Mouse (Mus musculus): ENCODE measurements around the gene Maml2.

Gene Maml2

GRCm38 (mm10) chr9:13565343-13566019 is 267.7 kb downstream of the Maml2 start:
- no peak for DNase-seq (ENCODE audit: low read depth, low spot score)

DNA sequence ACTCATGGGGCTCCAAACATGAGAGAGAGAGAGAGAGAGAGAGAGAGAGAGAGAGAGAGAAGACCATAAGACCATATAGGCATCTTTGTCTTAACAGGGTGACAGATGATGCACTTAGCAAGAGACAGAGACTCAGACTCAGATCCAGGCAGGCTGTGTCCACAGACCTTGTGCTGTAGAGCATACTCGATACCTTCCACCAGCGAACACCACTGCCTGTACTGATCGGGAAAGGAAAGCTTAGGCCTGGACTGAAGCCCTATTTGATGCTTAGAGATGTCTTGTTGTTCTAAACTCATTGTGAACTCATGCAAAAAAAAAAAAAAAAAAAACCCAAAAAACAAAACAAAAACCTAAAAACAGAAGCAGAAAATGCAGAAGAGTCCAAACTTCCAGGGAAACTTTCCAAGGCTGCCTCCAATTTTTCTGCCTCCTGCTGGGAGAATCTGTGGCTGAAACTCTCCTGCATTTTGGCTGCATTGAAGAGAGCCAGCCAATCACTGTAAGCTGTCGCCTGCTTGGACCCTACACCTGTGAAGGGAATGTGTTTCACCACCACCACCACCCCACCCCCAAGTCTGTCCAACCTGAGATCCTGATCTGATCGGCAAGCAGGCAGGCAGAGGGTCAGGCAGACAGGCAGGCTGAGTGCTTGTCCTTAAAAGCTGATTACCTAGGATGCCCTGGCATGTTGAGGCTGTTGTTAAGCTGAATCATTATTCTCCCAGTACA is 268.6 kb downstream of the Maml2 start:
- no peak for DNase-seq (ENCODE audit: low read depth, low spot score)

DNA sequence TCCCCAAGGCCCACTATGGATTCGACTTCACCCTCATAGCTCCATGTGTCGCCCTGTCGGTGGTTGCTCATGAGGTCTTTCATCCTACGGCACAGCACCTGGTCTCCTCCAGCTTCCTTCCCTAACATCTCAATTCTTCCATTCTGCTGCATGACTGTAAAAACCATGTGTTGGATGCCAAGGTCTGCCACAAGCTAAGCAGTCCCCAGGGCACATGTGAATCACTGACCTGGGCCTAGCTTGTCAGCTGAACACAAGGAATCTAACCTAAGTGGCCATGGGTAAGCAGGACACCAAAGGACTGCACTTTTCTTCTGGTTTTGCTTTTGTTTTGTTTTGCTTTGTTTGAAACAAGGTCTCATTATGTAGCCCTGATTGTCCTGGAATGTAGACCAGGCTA is 271.3 kb downstream of the Maml2 start:
- no peak for DNase-seq (ENCODE audit: low read depth, low spot score)

GRCm38 (mm10) chr9:13572847-13573246 is 275.1 kb downstream of the Maml2 start:
- DNase-seq (ENCODE audit: low read depth, low spot score): no peak

- DNase-seq (ENCODE audit: low read depth, low spot score): no peak
Observed at GRCm38 (mm10) chr9:13574059-13574458, 276.3 kb downstream of the Maml2 start.

GRCm38 (mm10) chr9:13574913-13575312 is 277.2 kb downstream of the Maml2 start:
- no peak for DNase-seq (ENCODE audit: low read depth, low spot score)

DNA sequence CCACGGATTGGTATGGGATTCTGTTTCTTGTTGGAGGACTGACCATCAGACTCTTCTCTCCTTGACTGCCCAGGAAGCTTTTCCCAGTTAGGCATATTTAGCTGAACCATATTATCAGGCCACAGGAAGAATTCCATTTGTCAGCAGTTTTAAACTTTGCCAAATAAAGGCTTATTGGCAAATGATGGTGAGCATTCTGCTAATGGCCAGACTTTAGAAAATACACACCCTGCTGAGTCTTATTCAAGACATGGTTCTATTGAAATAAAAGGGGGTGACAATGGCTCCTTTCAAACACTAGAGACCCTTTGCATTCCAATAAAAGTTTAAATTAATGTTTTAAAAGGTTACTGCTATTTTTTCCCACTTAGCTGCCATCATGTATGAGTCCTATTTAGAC is 279.4 kb downstream of the Maml2 start:
- no peak for DNase-seq (ENCODE audit: low read depth, low spot score)

- DNase-seq (ENCODE audit: low read depth, low spot score): no peak
Observed at GRCm38 (mm10) chr9:13581184-13581583, 283.4 kb downstream of the Maml2 start.

GRCm38 (mm10) chr9:13583952-13584351 is 286.2 kb downstream of the Maml2 start:
- DNase-seq (ENCODE audit: low read depth, low spot score): no peak

DNA sequence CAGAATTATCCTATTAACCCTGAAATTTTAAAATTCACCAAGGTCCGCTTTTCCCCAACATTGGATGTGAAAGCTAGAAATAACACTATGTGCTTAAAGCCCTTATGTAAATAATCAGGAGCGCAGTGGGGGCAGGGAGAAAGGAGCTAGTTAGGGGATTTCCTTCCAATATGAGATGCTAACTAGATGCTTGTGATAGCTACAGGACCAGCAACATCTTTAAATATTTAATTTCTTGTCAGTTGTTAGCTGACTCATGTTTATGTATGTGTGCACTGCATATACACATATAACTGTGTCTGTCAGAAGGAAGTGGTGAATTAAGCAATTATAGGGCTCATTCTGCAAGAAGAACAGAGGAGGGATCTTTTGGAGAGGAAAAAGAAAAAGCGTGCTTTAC is 286.7 kb downstream of the Maml2 start:
- DNase-seq (ENCODE audit: low read depth, low spot score): no peak

- no peak for DNase-seq (ENCODE audit: low read depth, low spot score)
Observed at GRCm38 (mm10) chr9:13587085-13587933, 289.6 kb downstream of the Maml2 start.

DNA sequence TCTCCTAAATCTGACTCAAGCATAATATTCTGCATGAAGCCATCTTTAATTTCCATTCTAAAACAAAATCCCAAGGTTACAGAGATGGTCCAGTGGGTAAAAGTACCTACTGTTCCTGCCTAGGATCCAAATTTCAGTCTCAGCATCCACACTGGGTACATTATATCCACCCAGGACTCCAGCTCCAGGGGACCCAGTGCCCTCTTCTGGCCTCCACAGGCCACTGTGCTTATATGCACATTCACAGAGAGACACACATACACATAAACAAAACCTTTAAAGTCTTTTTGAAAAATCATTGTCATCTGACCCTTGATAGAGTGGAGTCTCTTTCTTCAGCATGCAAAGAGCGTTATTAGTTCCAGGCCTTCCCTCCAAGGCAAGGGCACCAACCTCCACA is 291.0 kb downstream of the Maml2 start:
- no peak for DNase-seq (ENCODE audit: low read depth, low spot score)

DNA sequence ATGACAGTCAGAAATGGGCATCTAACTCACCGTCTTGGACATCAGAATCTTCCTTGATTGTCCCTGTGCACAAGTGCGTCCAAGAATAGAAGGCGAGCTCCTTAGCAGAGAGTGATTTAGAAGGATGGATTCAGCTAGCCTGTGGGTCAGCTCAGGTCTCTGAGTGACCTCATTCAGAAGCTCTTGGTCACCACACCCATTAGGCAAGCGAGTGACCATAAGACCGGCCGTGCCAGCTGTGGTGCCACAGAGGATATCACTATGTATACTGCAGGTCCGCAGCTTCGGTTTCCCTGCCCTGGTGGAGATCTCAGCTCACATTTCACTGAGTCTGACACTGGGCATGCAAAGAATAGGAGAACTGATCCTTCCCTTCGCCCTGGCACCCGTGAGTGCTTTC is 294.9 kb downstream of the Maml2 start:
- DNase-seq (ENCODE audit: low read depth, low spot score): no peak

DNA sequence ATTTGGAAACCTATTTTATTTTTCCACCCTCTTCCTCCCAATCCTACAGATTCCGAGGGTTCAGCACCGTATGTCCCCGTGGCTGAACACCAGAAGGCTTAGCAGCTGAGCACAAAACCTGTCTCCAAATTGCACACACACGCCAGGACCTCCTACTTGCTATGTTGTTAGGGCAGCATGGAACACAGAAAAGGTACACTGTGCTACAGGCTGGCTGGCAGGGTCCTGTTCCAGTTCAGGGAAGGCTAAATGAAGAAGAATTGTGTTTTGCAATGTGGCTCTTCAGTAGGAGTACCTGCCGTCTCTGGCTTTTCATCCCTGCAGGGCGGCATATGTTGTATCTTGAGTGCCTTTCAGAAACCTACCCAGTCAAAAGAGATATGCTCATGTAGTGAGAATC is 300.0 kb downstream of the Maml2 start:
- DNase-seq (ENCODE audit: low read depth, low spot score): no peak

- no peak for DNase-seq (ENCODE audit: low read depth, low spot score)
Observed at GRCm38 (mm10) chr9:13598596-13599333, 301.0 kb downstream of the Maml2 start.

DNA sequence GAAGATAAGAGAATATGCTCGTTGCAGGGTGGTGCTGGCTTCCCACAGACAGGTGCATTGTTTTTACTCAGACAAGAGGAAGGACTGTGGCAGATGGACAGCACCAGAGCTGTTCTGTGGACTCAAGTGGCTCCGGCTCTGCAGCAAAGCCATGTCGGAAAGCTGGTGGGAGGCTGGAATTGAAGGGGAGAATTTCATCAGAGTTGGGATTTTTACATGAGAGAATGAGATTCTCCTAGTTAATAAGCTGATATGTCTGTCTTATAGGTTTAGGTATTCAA is 301.5 kb downstream of the Maml2 start:
- no peak for DNase-seq (ENCODE audit: low read depth, low spot score)

DNA sequence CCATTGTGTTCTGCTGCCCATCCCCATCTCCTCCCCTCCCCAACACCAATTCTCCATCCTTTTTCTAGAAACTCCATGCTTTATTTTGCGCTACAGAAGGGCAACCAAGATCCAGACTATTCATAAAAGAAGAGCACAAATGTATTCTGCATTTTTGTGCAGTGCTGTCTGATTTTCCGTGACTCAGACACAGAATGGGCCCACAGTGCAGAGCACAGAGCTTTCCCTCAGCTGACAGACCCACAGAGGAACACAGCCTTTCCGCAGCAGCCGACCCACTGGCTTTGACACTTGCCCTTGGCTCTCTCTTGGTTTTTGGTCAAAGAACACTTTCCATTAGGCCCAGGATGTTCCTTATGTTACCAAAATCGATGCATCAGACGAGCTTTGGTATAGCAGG is 302.0 kb downstream of the Maml2 start:
- no peak for DNase-seq (ENCODE audit: low read depth, low spot score)

DNA sequence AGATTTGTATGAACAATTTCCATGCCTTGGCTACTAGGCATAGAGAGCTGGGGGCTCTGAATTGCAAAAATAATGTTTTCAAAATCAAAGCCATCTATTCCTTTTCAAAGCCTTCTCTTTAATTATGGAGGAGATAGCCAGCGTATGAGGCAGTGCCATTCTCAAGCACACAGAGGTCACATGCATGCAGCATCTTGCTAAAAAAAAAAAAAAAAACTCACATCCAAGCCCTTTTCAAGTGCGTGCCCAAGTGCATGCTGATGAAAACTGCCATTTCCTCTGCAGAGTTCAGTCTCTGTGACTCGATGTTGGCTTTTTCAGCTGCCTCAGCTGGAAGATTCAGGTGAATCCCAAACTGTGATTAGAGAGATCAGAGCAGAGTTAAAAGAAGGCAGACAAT is 304.0 kb downstream of the Maml2 start:
- no peak for DNase-seq (ENCODE audit: low read depth, low spot score)

DNA sequence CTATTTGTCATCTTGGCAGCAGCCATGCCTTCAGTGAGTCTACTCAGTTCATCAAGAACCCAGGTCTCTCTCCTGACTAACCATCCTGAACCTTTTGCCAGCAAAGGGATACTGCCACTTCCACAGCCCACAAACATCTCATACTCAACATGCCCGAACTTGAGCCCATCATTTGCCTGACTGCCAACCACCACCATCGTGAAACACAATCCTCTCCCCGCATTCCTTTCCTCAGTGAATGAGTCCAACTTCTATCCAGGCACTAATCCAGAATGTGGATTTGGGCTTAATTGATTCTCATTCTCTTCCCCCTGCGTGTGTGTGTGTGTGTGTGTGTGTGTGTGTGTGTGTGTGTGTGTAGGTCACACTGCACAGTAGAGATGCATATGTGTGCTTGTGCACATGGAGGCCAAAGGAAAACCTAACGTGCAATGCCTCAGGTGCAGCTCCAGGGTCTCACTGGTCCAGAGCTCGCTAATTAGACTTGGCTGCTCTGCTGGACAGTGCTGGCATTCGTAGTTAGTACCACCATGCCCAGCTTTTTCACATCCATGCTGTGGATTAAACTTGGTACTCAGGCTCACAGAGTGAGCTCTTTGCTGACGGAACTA is 305.9 kb downstream of the Maml2 start:
- no peak for DNase-seq (ENCODE audit: low read depth, low spot score)

DNA sequence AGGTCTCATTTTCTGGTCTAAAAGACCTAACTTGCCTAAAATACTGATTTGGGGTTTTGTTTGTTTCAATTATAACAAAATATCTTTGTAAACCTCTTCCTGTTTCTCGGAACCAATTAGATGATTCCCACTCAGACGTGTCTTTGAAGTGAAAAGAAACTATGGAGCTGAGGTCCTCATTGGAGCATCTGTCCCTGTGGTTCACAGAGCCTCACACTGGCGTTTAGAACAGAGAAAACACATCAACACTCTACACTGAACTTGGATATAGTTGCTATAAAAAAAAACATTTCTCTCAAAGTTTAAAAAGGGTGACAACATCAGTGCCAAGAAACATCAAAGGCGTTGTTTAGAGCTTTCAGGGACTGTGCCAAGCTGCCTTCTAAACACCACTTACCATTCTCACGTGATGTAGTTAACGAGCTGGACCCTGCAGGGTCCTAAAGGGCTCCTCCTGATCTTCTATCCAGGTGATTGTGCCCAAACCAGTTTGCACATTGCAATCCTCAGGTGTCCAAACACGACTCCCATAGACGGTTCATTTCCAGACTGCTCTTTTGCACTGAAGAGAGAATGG is 309.9 kb downstream of the Maml2 start:
- no peak for DNase-seq (ENCODE audit: low read depth, low spot score)

GRCm38 (mm10) chr9:13608532-13609071 is 310.8 kb downstream of the Maml2 start:
- no peak for DNase-seq (ENCODE audit: low read depth, low spot score)
